Mouse (Mus musculus) MEL-GATA-1-ER (cell line): Measurements from ENCODE around the gene Ppp1r37.

ENCODE experiments used
- DNase-seq: peaks from one replicate; pipeline ENCODE4 v3.0.0-alpha.2; 2012; ENCODE audit warnings: low read depth; ENCODE audit errors: extremely low read depth

The Ppp1r37 gene

DNA sequence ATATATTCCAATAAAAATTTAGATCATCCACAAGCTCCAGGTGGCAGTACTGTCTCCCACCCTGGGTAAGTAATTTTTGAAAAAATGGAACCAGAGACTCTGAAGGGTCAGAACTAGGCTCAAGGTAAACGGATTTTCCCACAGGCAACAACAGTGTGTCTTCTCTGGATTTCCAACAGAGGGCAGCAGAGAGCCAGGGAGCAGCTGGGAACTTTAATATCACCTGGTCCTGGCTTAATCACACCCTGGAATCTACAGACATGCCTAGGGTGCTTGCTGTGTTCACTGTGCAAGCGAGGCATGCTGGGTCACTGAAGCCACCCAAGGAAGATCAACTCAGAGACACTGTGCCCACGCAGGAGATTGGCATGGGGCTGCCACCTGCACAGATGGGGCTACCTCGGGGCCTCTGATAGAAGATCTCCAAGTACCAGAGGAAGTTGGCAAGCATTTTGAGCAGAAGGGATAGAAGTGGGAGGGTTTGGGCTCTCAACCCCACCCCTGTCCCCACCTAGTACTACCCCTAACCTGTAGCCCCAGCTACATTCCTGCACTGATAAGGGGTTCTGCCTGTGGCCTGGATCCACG is 59.3 kb downstream of the Ppp1r37 start:
- DNase-seq = no peak

DNA sequence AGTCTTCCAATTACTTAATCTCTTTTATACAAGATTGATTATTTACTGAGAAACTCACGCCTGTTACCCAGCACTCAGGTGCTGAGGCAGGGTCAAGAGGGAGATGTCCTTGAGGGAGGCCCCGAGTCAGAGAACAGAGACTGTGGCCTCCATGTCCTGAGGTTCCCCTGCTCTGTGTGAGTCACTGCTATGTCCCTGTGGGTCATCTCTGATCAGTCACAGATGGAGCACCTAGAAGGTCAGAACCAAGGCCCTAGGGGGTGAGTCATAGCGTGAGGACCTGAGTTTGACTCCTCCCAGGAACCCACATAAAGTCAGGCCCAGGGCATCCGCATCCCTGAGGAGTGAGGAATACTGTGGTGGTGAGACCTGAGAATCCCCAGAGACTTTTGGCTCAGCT is 61.2 kb downstream of the Ppp1r37 start:
- DNase-seq = no peak

GRCm38 (mm10) chr7:19500420-19501363 is 62.2 kb downstream of the Ppp1r37 start:
- no peak for DNase-seq

DNA sequence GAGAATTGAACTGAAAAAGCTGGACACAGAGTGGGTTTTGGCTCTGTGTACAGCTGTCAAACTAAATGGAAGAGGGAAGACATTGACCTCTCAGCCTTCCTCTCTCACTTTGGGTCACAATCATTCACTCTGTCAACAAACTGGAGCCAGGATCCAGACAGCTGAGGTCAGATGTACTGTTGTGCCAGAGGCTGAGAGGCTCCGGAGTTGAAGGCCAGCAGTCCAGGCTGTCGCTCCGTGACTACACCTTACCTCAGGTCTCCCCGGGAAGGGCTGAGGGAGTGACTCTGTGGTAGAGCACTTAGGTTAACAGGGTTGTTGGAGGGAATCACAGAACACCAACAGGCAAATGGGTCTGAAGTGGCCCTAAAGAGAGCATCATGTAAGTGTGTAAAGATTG is 64.5 kb downstream of the Ppp1r37 start:
- DNase-seq = no peak

DNA sequence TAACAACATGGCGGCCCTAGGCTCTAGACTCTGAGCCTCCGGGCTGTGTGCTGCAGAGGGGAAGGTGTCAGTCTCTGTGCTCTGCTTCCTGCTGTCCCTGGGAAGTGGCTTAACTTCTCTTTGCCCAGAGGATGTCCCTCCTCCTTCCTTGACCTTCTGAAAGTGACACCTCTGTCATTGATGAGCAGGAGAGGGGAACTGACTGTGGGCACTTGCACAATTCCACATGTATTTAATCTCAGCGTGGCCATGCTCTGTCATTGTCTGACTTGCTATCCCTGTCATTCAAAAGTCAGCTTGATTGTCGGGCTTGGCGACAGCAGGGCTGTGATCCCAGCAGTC is 66.7 kb downstream of the Ppp1r37 start:
- DNase-seq = no peak

- no peak for DNase-seq
These were observed 67.2 kb downstream of the Ppp1r37 start for GRCm38 (mm10) chr7:19495521-19496213.

DNA sequence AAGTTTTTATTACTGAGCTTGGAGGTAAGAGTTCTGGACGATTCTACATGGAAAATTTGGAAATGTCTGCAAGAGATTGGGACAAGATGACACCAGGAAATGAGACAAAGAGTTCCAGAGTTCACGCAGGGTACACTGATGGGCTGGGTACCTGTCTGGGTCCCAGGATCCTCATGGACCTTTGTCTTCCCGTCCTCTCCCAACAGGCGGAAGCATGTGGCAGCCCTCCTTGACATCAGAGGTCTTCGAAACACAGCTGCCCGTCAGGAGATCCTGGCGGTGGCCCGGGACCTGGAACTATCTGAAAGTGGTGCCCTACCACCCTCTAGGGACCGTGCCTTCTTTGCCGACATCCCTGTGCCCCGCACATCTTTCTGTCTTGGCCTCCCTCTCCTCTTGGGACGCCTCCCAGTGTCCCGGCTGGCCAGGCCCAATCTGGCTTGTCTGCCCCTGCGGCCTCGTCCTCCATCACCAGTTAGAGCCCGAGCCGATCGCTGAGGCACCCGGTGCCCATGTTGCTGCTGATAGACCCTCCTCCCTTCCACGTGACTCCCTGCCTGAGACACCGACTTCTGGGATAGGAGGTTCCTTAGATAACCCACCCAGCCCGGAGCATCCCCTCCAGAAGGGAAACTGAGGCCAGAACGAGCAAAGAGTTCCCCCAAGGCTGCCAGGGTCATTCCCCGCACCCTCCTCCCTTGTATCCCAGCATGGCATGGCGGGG is 68.0 kb downstream of the Ppp1r37 start:
- DNase-seq = no peak

- DNase-seq = no peak
These were observed 71.1 kb downstream of the Ppp1r37 start for GRCm38 (mm10) chr7:19491731-19492130.

DNA sequence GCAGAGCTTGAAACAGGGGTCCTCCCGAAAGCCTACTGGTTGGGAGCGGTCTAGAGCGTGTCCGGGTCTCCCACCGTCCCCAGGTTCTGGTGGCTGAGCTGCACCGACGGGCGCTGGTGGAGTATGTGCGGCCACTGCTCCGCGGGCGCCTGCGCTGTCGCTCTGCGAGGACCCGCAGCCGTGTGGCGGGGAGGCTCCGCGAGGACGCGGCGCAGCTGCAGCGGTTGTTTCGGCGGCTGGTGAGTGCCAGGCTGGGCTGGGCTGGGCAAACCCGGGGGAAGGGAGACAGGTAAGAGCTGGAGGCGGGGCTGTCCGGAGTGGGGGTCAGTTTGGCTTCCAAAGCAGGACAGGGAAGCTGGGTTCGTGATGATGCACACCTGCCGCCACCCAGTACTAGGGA is 73.4 kb downstream of the Ppp1r37 start:
- DNase-seq = no peak

- no peak for DNase-seq
These were observed 76.3 kb downstream of the Ppp1r37 start for GRCm38 (mm10) chr7:19486549-19486948.

DNA sequence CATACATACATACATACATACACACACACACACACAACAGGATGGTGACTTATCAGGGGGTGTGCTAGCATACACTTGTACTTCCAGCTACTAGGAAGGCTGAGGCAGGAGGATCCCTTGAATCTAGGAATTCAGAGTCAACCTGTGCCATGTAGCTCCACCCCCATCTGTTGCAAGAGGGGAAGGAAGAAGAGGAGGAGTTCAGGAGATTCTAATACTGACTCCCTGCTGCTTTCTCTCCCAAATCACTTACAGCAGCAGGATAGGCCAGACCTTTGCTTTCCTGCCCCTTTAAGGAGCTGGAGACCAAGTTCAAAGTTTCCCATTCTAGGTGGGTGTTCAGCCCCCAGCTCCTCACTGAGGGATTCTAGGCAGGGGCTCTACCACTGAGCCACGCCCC is 77.4 kb downstream of the Ppp1r37 start:
- DNase-seq = no peak

DNA sequence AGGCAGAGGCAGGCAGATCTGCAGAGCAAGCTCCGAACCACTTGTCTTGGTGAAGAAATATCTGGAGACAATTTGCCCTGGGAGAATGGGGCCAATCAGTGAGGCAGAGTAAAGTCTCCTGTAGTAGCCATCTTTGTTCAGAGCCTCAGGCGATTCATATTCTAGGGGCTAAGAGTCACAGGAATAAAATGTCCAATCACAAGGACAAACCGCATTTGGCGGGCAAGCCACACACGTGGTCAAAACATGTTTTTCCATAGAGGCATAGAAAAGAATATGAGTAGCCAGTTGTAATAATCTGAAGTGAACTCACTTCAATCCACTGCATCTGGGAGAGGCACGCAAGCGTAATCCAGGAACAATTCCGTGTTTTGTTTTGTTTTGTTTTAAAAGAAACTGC is 79.6 kb downstream of the Ppp1r37 start:
- no peak for DNase-seq
